Mouse (Mus musculus) testis, adult 2 months (tissue): ENCODE measurements at regions not wholly inside any gene's neighbourhood (a gene's known extent, or its start where the extent isn't known, plus 50 kb on each side); places are given as distances from the start of the nearest gene placed in this dataset.

Experiments used
- CTCF ChIP-seq: fragments of 200-500 bp; IDR thresholded peaks from 2 replicates; pipeline ENCODE4 v1.5.1; 2012; ENCODE audit warnings: low read depth, mild to moderate bottlenecking, inconsistent platforms, low read length, moderate library complexity; ENCODE audit not compliant: control insufficient read depth, insufficient read depth, insufficient replicate concordance
- POLR2A ChIP-seq: fragments of 200-500 bp; IDR thresholded peaks from 2 replicates; pipeline ENCODE4 v1.6.1; 2012; ENCODE audit warnings: low read depth, mild to moderate bottlenecking, inconsistent platforms, low read length, moderate library complexity; ENCODE audit not compliant: control insufficient read depth

DNA sequence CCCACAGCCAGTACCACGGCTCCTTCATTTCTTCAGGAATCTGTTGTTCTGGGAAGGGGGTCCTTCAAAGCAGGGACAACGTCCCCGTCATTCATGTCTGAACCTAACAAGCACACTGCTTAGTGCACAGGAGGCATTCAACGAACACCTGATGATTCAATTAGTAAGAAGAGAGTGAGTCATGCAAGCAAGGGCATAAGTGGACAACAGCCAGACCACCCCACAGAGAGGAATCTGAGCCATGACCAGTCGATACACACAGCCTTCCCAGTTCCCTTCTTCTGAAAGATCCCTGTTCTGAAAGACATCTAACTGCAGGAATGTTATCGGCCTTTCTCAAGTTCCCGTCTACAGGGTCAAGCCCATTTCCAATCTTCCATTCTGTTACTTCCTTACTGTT lies 231.6 kb downstream of the Gm26897 start:
- no peak for TF ChIP-seq CTCF
- TF ChIP-seq POLR2A: no peak
